Mouse (Mus musculus) C2C12 (cell line): ENCODE results near the gene Acta2.

ENCODE experiments used
- CEBPB ChIP-seq: IDR thresholded peaks from one replicate; pipeline ENCODE4 v1.6.1; 2011; ENCODE audit warnings: low read depth, mild to moderate bottlenecking, control low read depth, moderate library complexity
- CTCF ChIP-seq: IDR thresholded peaks from one replicate; pipeline ENCODE4 v1.5.1; 2011; ENCODE audit not compliant: control insufficient read depth, insufficient read depth, insufficient read length
- USF1 ChIP-seq: IDR thresholded peaks from one replicate; pipeline ENCODE4 v1.6.1; 2011; ENCODE audit warnings: low read depth, mild to moderate bottlenecking, control low read depth, moderate library complexity

DNA sequence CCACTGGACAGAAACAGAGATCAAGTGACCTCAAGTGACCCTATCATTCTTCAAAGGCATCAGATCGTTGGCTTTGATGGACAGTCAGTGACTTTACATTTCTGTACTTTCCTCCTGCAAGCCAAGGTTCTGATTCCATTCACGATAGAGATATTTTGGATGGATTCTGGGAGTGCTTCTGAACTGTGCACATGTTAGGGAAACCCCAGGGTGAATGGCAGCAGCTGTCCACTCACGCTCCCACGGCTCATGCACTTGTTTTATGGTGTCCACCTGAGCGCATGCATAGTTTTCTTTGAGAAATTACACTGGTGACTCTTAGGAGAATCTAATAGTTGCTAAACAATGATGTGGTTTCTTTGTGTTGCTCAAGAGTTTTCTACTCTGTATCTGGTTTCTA is 759 bp upstream of the Acta2 start:
- TF ChIP-seq CEBPB (no peak), CTCF (no peak), USF1 (no peak)
